Mouse (Mus musculus): ENCODE results near the gene Hist1h2ab. TPM values are rescaled to one million over a fixed set of nuclear protein-coding genes. Genes with fewer than 3 reads are reported as not detected.
A peak's percentile ranks its signal among the peaks of the same experiment; 100 is the strongest.
"Not testable (repeated sequence)": the region's sequence is repeated elsewhere in the genome, so short reads cannot be mapped to it uniquely, and the experiment has no call there.

The Hist1h2ab gene
- polyA plus RNA-seq, 1 experiment from 2014 or later: 44.4 TPM

DNA sequence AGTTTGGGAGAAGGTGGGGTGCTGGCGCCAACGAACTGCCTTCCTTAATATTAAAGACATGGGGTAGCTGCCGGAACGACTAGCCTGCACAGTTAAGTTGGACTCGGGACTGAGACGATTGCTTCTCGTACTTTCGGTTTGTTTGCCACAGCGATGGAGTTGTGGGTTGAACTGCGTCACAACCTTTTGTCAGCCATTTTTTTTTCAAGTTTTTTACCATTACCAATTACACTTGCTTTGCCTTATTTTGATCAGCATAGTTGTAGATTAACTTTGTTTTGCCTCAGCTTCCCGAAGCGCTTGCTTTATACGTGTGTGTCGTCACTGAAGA, 11.0 kb upstream of the Hist1h2ab start:
- H3K36me3 ChIP-seq: no peaks in the 10 kb centered on the region
- H3K9me3 ChIP-seq (replicated peaks): no peaks in the 10 kb centered on the region
- peak overlapping the region; percentile 67 for H3K4me3 ChIP-seq
- peaks cover 45% of the 10 kb centered on the region for H3K4me1 ChIP-seq
- H3K27me3 ChIP-seq (ENCODE audit: low read depth, poor library complexity, severe bottlenecking): no peaks in the 10 kb centered on the region
- H3K27ac ChIP-seq (replicated peaks): peak overlapping the region; percentile 96
- WGBS: 2% methylated on average over 14 of the region's 14 CpGs
- no peak for DNase-seq (ENCODE audit: low spot score)

DNA sequence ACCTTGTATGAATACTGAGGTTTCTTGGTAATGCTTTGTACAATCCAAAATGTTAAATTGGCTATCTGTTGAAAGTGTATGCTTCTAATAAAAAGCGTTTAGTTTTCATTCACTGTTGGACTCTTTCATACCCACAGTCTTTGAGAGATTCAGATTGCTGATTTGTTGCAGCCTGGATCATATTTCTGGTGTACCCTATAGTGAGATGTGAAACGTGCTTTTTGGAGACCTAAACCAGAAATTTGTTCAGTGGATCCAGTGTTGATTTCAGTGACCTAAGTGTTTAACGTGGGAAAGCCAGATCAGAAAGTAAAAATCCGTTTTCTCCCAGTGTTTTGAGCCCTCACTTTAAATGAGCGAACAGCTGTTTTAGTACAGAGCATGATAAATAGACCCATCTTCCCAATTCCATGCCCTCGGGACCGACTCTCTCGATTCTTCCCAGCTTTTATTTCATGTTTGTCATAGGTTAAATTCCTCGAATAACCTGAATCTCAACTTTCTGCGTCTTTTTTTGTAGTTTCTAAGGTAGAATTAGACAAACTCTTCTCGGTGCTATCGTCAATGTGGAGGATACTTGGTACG, 10.6 kb upstream of the Hist1h2ab start:
- 42% methylated on average over 13 of the region's 13 CpGs for WGBS
- H3K9me3 ChIP-seq (replicated peaks): no peaks in the 10 kb centered on the region
- DNase-seq (ENCODE audit: low spot score): peak; percentile 12
- peaks cover 46% of the 10 kb centered on the region for H3K4me1 ChIP-seq
- H3K27ac ChIP-seq (replicated peaks): peak overlapping the region; percentile 96
- H3K36me3 ChIP-seq: no peaks in the 10 kb centered on the region
- no peaks in the 10 kb centered on the region for H3K27me3 ChIP-seq (ENCODE audit: low read depth, poor library complexity, severe bottlenecking)
- peak overlapping the region; percentile 67 for H3K4me3 ChIP-seq

GRCm38 (mm10) chr13:23740910-23741309, 10.0 kb upstream of the Hist1h2ab start:
- no peaks in the 10 kb centered on the region for H3K36me3 ChIP-seq
- peaks cover 46% of the 10 kb centered on the region for H3K4me1 ChIP-seq
- no peak for DNase-seq (ENCODE audit: low spot score)
- WGBS: 63% methylated on average over 5 of the region's 5 CpGs
- H3K27ac ChIP-seq (replicated peaks): peak overlapping the region; percentile 96
- H3K27me3 ChIP-seq (ENCODE audit: low read depth, poor library complexity, severe bottlenecking): no peaks in the 10 kb centered on the region
- no peaks in the 10 kb centered on the region for H3K9me3 ChIP-seq (replicated peaks)
- H3K4me3 ChIP-seq: peak overlapping the region; percentile 67

GRCm38 (mm10) chr13:23742007-23742406, 8.9 kb upstream of the Hist1h2ab start:
- Histone ChIP-seq H3K27me3 (ENCODE audit: low read depth, poor library complexity, severe bottlenecking) (no peaks in the 10 kb centered on the region), H3K4me1 (peaks cover 46% of the 10 kb centered on the region), H3K36me3 (no peaks in the 10 kb centered on the region), H3K4me3 (no peak overlapping the region), H3K27ac (replicated peaks) (peak overlapping the region; percentile 46; the same call in 1 of the 2 replicates), H3K9me3 (replicated peaks) (no peaks in the 10 kb centered on the region)
- DNase-seq (ENCODE audit: low spot score): peak; percentile 9

- Histone ChIP-seq H3K4me3 (no peak overlapping the region), H3K4me1 (peaks cover 53% of the 10 kb centered on the region), H3K27ac (replicated peaks) (peak overlapping the region; percentile 75), H3K27me3 (ENCODE audit: low read depth, poor library complexity, severe bottlenecking) (no peaks in the 10 kb centered on the region), H3K36me3 (no peaks in the 10 kb centered on the region), H3K9me3 (replicated peaks) (no peaks in the 10 kb centered on the region)
- WGBS: 85% methylated on average over 5 of the region's 5 CpGs
- DNase-seq (ENCODE audit: low spot score): peak; percentile 11
Measured at GRCm38 (mm10) chr13:23743215-23743614, 7.7 kb upstream of the Hist1h2ab start.

GRCm38 (mm10) chr13:23743963-23744362, 7.0 kb upstream of the Hist1h2ab start:
- Histone ChIP-seq H3K27ac (replicated peaks) (peak overlapping the region; percentile 97), H3K4me3 (peak overlapping the region; percentile 59), H3K9me3 (replicated peaks) (no peaks in the 10 kb centered on the region), H3K4me1 (peaks cover 57% of the 10 kb centered on the region), H3K36me3 (no peaks in the 10 kb centered on the region), H3K27me3 (ENCODE audit: low read depth, poor library complexity, severe bottlenecking) (no peaks in the 10 kb centered on the region)
- DNase-seq (ENCODE audit: low spot score): no peak
- 55% methylated on average over 4 of the region's 4 CpGs for WGBS

DNA sequence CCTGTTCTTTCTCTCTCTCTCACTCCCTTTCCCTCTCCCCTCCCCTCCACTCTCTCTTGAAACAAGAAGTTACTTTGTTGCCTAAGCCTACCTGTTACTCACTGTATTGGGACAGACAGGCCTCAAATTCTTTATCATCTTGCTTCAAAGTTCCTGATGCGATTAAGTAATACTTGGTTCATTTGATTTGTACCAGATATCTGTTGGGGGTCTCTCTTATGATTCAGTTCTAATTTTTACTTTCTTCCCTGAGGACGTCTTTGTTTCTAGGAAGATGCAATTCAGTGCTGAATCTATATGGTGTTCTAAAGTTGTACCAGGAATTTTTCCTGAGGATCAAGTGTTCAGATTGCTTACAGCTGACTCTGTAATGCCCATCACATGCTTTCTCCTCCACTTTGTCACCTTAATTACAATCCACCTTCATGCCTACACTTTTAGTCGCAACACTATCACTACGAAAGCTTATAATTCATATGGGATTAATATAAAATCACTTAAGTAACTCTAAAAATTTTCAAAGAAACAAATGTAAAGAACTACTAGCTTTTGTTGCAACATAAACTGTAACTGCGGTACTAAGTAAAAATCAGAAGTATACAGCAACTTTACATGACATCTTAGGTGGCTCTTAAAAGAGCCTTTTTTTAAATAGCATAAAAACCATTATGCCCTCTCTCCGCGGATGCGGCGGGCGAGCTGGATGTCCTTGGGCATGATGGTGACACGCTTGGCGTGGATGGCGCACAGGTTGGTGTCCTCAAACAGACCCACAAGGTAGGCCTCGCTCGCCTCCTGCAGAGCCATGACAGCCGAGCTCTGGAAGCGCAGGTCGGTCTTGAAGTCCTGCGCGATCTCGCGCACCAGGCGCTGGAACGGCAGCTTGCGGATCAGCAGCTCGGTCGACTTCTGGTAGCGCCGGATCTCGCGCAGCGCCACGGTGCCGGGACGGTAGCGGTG, 6.2 kb upstream of the Hist1h2ab start:
- DNase-seq (ENCODE audit: low spot score): no peak
- peaks cover 49% of the 10 kb centered on the region for H3K4me1 ChIP-seq
- WGBS: 3% methylated on average over 16 of the region's 36 CpGs
- no peaks in the 10 kb centered on the region for H3K36me3 ChIP-seq
- H3K27me3 ChIP-seq (ENCODE audit: low read depth, poor library complexity, severe bottlenecking): no peaks in the 10 kb centered on the region
- peak overlapping the region; percentile 59 for H3K4me3 ChIP-seq
- H3K9me3 ChIP-seq (replicated peaks): no peaks in the 10 kb centered on the region
- H3K27ac ChIP-seq (replicated peaks): peak overlapping the region; percentile 97

GRCm38 (mm10) chr13:23745381-23746161, 5.4 kb upstream of the Hist1h2ab start, which contains the start of gene Hist1h3c:
Hist1h3c (minus strand) TSS chr13:23745602.
- Histone ChIP-seq H3K36me3 (no peaks in the 10 kb centered on the region), H3K27me3 (ENCODE audit: low read depth, poor library complexity, severe bottlenecking) (no peaks in the 10 kb centered on the region), H3K27ac (replicated peaks) (peak within 1 kb of the TSS; percentile 97), H3K9me3 (replicated peaks) (no peaks in the 10 kb centered on the region), H3K4me1 (peaks cover 41% of the 10 kb centered on the region), H3K4me3 (peak within 1 kb of the TSS; percentile 59)
- under 1% methylated on average over 27 of the region's 28 CpGs for WGBS
- DNase-seq (ENCODE audit: low spot score): peak; percentile 82

DNA sequence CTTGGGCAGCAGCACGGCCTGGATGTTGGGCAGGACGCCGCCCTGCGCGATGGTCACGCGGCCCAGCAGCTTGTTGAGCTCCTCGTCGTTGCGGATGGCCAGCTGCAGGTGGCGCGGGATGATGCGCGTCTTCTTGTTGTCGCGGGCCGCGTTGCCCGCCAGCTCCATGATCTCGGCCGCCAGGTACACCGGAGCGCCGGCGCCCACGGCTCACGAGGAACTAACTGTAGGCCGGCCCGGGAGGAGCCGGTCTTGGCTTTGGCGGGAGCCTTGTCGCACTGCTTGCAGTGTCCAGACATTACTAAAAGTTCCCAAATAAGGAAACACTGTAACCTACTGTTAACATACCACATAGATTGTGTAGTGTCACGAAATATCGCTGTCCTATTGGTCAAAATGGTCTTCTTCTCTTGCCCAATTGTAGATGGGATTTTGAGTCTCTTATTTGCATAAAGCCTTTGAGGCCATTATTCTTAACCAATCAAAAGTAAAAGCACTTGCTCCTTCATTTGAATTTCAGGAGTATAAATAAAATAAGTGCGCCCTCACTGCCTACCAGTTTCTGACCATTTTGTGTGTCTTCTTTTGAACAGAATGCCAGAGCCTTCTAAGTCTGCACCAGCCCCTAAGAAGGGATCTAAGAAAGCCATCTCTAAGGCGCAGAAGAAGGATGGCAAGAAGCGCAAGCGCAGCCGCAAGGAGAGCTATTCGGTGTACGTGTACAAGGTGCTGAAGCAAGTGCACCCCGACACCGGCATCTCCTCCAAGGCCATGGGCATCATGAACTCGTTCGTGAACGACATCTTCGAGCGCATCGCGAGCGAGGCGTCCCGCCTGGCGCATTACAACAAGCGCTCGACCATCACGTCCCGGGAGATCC, 4.5 kb upstream of the Hist1h2ab start, which contains the start of gene Hist1h2bb:
Gene Hist1h2bb (plus strand): TSS at position 534 of the 880 bp plus-strand sequence.
- Histone ChIP-seq H3K27ac (replicated peaks) (peak within 1 kb of the TSS; percentile 97), H3K4me1 (peaks cover 36% of the 10 kb centered on the region), H3K4me3 (peak within 1 kb of the TSS; percentile 59)
- H3K36me3 ChIP-seq; H3K9me3 ChIP-seq (replicated peaks); H3K27me3 ChIP-seq (ENCODE audit: low read depth, poor library complexity, severe bottlenecking): not testable (repeated sequence)
- WGBS: under 1% methylated on average over 44 of the region's 58 CpGs
- DNase-seq (ENCODE audit: low spot score): peak; percentile 79

- Histone ChIP-seq H3K9me3 (replicated peaks) (no peaks in the 10 kb centered on the region), H3K4me1 (peaks cover 35% of the 10 kb centered on the region), H3K4me3 (peak overlapping the region; percentile 59), H3K36me3 (no peaks in the 10 kb centered on the region), H3K27ac (replicated peaks) (peak overlapping the region; percentile 97), H3K27me3 (ENCODE audit: low read depth, poor library complexity, severe bottlenecking) (no peaks in the 10 kb centered on the region)
- 2% methylated on average over 13 of the region's 13 CpGs for WGBS
- peak; percentile 32 for DNase-seq (ENCODE audit: low spot score)
Measured at GRCm38 (mm10) chr13:23747081-23747891, 3.6 kb upstream of the Hist1h2ab start.

DNA sequence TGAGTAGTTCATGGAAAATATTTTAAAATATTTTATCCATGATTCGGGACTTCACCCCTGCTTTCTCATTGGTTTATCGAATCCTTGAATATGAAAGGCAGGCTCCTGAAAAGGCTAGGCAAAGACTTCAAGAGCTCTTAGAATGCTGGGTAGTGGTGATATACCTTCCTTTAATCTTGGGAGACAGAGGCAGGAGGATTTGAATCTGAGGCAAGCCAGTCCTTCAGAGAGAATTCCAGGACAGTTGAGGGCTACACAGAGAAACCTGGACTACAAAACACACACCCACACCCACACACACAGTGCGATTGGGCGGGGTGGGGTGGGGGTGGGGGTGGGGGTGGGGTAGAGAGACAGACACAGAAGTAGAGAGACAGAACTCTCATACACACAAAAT, 3.0 kb upstream of the Hist1h2ab start:
- 10% methylated on average over 4 of the region's 4 CpGs for WGBS
- H3K36me3 ChIP-seq: no peaks in the 10 kb centered on the region
- H3K4me1 ChIP-seq: peaks cover 38% of the 10 kb centered on the region
- H3K4me3 ChIP-seq: peak overlapping the region; percentile 59
- peak overlapping the region; percentile 97 for H3K27ac ChIP-seq (replicated peaks)
- no peaks in the 10 kb centered on the region for H3K9me3 ChIP-seq (replicated peaks)
- peak; percentile 50 for DNase-seq (ENCODE audit: low spot score)
- no peaks in the 10 kb centered on the region for H3K27me3 ChIP-seq (ENCODE audit: low read depth, poor library complexity, severe bottlenecking)
